Mouse (Mus musculus): ENCODE data around the gene Mxi1.

DNA sequence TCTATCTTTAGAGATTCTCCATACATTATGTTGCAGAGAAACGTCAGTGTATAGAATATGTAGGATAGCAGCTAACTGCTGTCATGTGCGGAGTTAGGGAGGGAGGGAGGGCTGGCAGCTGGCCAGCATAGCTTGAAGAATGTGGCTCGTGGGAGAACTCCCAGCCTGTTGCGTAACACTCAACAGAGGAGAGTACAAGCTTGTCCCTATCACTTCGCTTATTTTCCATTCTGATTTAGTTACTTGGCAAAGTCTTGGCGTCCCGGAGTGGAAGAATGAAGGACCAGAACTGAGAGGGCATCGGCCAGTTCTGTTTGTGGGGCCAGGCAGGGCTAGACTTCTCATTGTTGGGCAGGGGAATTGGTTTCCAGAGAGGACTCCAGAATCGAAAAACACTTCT is 54.6 kb downstream of the Mxi1 start:
- no peak for TF ChIP-seq CTCF (IDR thresholded peaks at IDR 0.05; ENCODE audit: borderline replicate concordance, insufficient read depth, low read length)
- TF ChIP-seq POLR2A (IDR thresholded peaks at IDR 0.05; ENCODE audit: low read depth, low read length): no peak
